ENCODE assay signal across 21 mouse cellular contexts in genomic region chr16:91105481-91106051, GRCm38 (mm10). TPM values are rescaled to one million over a fixed set of nuclear protein-coding genes. Genes with fewer than 3 reads are reported as not detected.
A peak's percentile ranks its signal among the peaks of the same experiment; 100 is the strongest.
DNase-seq lines count a peak whose midpoint lies in the region; ATAC-seq and TF ChIP-seq lines count a peak whose summit lies in the region.
"Had no signal": no experiment of that assay in that cellular context is flagged by ENCODE, and none has a peak within 500 bp of the region (broad histone marks: within the 10 kb centered on the region; RNA-seq: fewer than 3 reads in every experiment).

No protein-coding gene starts in this region.

- no peak for DNase-seq in limb, embryonic 10.5 days (ENCODE audit: low spot score)
- DNase-seq in brain, embryonic 14.5 days (ENCODE audit: low read depth): peak; percentile 91
- DNase-seq in forebrain, embryonic 11.5 days (ENCODE audit: low spot score): peak; percentile 77
- peak; percentile 43 for DNase-seq in retina, embryonic 14.5 days (ENCODE audit: low spot score)
- no peak for DNase-seq in right cerebral cortex, postnatal 36 days (ENCODE audit: low spot score in 2 of 2)
- DNase-seq: adrenal gland, adult 8-10 months; cerebellum, adult 18-20 months; cerebellum, postnatal 14 days; gastrocnemius, postnatal 25 days; kidney, adult 18-20 months; kidney, postnatal 10 days; lung, adult 18-20 months; lung, postnatal 10 days; right cerebral cortex, postnatal 14 days; spleen, adult 18-20 months had no signal

- TF ChIP-seq POLR2A in brain, embryonic 14.5 days (IDR thresholded peaks at IDR 0.05; ENCODE audit: borderline replicate concordance, extremely low read depth, insufficient read depth, insufficient read length, poor library complexity, severe bottlenecking): no peak

- peaks cover 5% of the 10 kb centered on the region; the same call in 1 of the 2 replicates for H3K4me1 ChIP-seq in limb, embryonic 12.5 days (replicated peaks)
- no peaks in the 10 kb centered on the region for H3K4me1 ChIP-seq in limb, embryonic 10.5 days
- peaks cover 18% of the 10 kb centered on the region for H3K4me1 ChIP-seq in forebrain, embryonic 11.5 days (replicated peaks; ENCODE audit: control insufficient read depth, insufficient read depth, low read length)
- H3K4me1 ChIP-seq in kidney, embryonic 15.5 days: no peaks in the 10 kb centered on the region
- H3K4me1 ChIP-seq: hindbrain, embryonic 13.5 days; neural tube, embryonic 15.5 days had no signal

- H3K4me3 ChIP-seq in limb, embryonic 12.5 days (replicated peaks): no peak overlapping the region
- no peak overlapping the region for H3K4me3 ChIP-seq in limb, embryonic 10.5 days
- H3K4me3 ChIP-seq in forebrain, embryonic 11.5 days (ENCODE audit: low read depth, low read length): no peak overlapping the region
- H3K4me3 ChIP-seq in kidney, embryonic 15.5 days (replicated peaks): no peak overlapping the region
- H3K4me3 ChIP-seq: hindbrain, embryonic 13.5 days; neural tube, embryonic 15.5 days had no signal

- peaks cover 14% of the 10 kb centered on the region; the same call in 1 of the 2 replicates for H3K9me3 ChIP-seq in limb, embryonic 12.5 days
- H3K9me3 ChIP-seq in limb, embryonic 10.5 days (replicated peaks): no peaks in the 10 kb centered on the region
- peaks cover 2% of the 10 kb centered on the region; the same call in 1 of the 2 replicates for H3K9me3 ChIP-seq in forebrain, embryonic 11.5 days (ENCODE audit: control insufficient read depth, low read length)
- H3K9me3 ChIP-seq in kidney, embryonic 15.5 days (replicated peaks): no peaks in the 10 kb centered on the region; the same call in 1 of the 2 replicates
- H3K9me3 ChIP-seq: hindbrain, embryonic 13.5 days had no signal

- no peak overlapping the region for H3K27ac ChIP-seq in limb, embryonic 12.5 days
- no peak overlapping the region for H3K27ac ChIP-seq in limb, embryonic 10.5 days
- H3K27ac ChIP-seq in forebrain, embryonic 11.5 days (ENCODE audit: low read depth, low read length): peak overlapping the region; percentile 39
- H3K27ac ChIP-seq in kidney, embryonic 15.5 days: no peak overlapping the region
- H3K27ac ChIP-seq: hindbrain, embryonic 13.5 days; neural tube, embryonic 15.5 days had no signal

- WGBS in limb, embryonic 12.5 days: 37% methylated on average over 13 of the region's 13 CpGs
- WGBS in limb, embryonic 10.5 days: 43% methylated on average over 13 of the region's 13 CpGs
- 7% methylated on average over 13 of the region's 13 CpGs for WGBS in forebrain, embryonic 11.5 days
- WGBS in kidney, embryonic 15.5 days: 39% methylated on average over 13 of the region's 13 CpGs

- ATAC-seq in limb, embryonic 12.5 days (ENCODE audit: insufficient number of reproducible peaks, insufficient read depth, low FRiP score, low TSS enrichment, low read depth): no peak
- peak; percentile 87 for ATAC-seq in forebrain, embryonic 11.5 days (replicated peaks; ENCODE audit: low FRiP score)
- ATAC-seq in kidney, embryonic 15.5 days (replicated peaks; ENCODE audit: low FRiP score): no peak

- no peaks in the 10 kb centered on the region for H3K36me3 ChIP-seq in limb, embryonic 12.5 days
- no peaks in the 10 kb centered on the region for H3K36me3 ChIP-seq in limb, embryonic 10.5 days
- no peaks in the 10 kb centered on the region for H3K36me3 ChIP-seq in forebrain, embryonic 11.5 days (ENCODE audit: control insufficient read depth, insufficient read depth, low read length)
- no peaks in the 10 kb centered on the region for H3K36me3 ChIP-seq in kidney, embryonic 15.5 days
- H3K36me3 ChIP-seq: hindbrain, embryonic 13.5 days; neural tube, embryonic 15.5 days had no signal

- no peak overlapping the region for H3K4me2 ChIP-seq in limb, embryonic 12.5 days
- no peak overlapping the region for H3K4me2 ChIP-seq in forebrain, embryonic 11.5 days (ENCODE audit: low read depth, low read length, severe bottlenecking)
- no peak overlapping the region for H3K4me2 ChIP-seq in kidney, embryonic 15.5 days
- H3K4me2 ChIP-seq: hindbrain, embryonic 13.5 days; liver, embryonic 11.5 days; neural tube, embryonic 15.5 days had no signal

- no peak for TF ChIP-seq CTCF in brain, embryonic 14.5 days (IDR thresholded peaks at IDR 0.05; ENCODE audit: borderline replicate concordance, extremely low read depth, insufficient read depth, insufficient read length)

- peak overlapping the region; percentile 18; the same call in 1 of the 2 replicates for H3K9ac ChIP-seq in limb, embryonic 12.5 days (replicated peaks)
- H3K9ac ChIP-seq in forebrain, embryonic 11.5 days (ENCODE audit: low read length): no peak overlapping the region
- H3K9ac ChIP-seq in kidney, embryonic 15.5 days: no peak overlapping the region
- H3K9ac ChIP-seq: hindbrain, embryonic 13.5 days; neural tube, embryonic 15.5 days had no signal

- peaks cover 21% of the 10 kb centered on the region for H3K27me3 ChIP-seq in limb, embryonic 12.5 days
- peaks cover 13% of the 10 kb centered on the region; the same call in 1 of the 2 replicates for H3K27me3 ChIP-seq in limb, embryonic 10.5 days (ENCODE audit: low read depth, poor library complexity, severe bottlenecking)
- 0 out of 2 replicates have a peak, but pooled peaks cover 3% of the 10 kb centered on the region for H3K27me3 ChIP-seq in forebrain, embryonic 11.5 days (ENCODE audit: control insufficient read depth, insufficient read depth, low read length)
- peaks cover 63% of the 10 kb centered on the region for H3K27me3 ChIP-seq in kidney, embryonic 15.5 days

RNA-seq across cellular contexts. Expression of gene 4932438H23Rik, which starts 10.6 kb away (rescaled TPM):
- polyA plus RNA-seq in limb, embryonic 12.5 days (2016; fragmentation: Nextera tagmentation; extraction: Ambion mirVana): not detected in 2 replicates
- polyA plus RNA-seq in limb, embryonic 10.5 days (2016; fragmentation: Nextera tagmentation; extraction: Ambion mirVana): not detected in 2 replicates
- 0.63 and 0.87 TPM in 2 replicates for polyA plus RNA-seq in brain, embryonic 14.5 days (2012; rRNA removed)
- 0.17 TPM in 1 of 2 replicates, not detected in the other for polyA plus RNA-seq in forebrain, embryonic 11.5 days (2014; fragmentation: Nextera tagmentation; extraction: Ambion mirVana)
- polyA plus RNA-seq in kidney, embryonic 15.5 days (2015; fragmentation: Nextera tagmentation; extraction: Ambion mirVana): 0.08 TPM in 2 replicates
- polyA plus RNA-seq: limb, embryonic 11.5 days; liver, embryonic 11.5 days had no signal

Comparison
In these comparisons a context has a peak if more than half of its experiments do, and no peak if none do; other contexts are left out.
1. DNase-seq: peak in brain, embryonic 14.5 days (single experiment), forebrain, embryonic 11.5 days (single experiment) and retina, embryonic 14.5 days (single experiment); none in limb, embryonic 10.5 days (single experiment) and right cerebral cortex, postnatal 36 days (0 of 2).